Mouse (Mus musculus) lung, adult 2 months (tissue): ENCODE data around the gene Tox2.

Source experiments
- CTCF ChIP-seq: fragments of 200-500 bp; IDR thresholded peaks from 2 replicates; pipeline ENCODE4 v1.5.1; 2011; ENCODE audit warnings: mild to moderate bottlenecking, low read length, control low read depth; ENCODE audit not compliant: insufficient read depth
- POLR2A ChIP-seq: fragments of 200-500 bp; IDR thresholded peaks from 2 replicates; pipeline ENCODE4 v1.6.1; 2011; ENCODE audit warnings: low read depth, mild to moderate bottlenecking, control low read depth, low read length, borderline replicate concordance; ENCODE audit errors: extremely low read depth

GRCm38 (mm10) chr2:163317281-163317680, 114.4 kb downstream of the Tox2 start:
- TF ChIP-seq CTCF (no peak), POLR2A (no peak)
